Mouse (Mus musculus) stomach, embryonic 14.5 days (tissue): ENCODE results near the gene Cfap73. TPM values are rescaled to one million over a fixed set of nuclear protein-coding genes. Genes with fewer than 3 reads are reported as not detected.

ENCODE experiments used
- ATAC-seq: fragments of 200-750 bp; cut with Nextera tagmentation; 2 replicates; pipeline ENCODE4 v1.8.0; 2017; ENCODE audit warnings: low read depth, moderate TSS enrichment; ENCODE audit not compliant: insufficient number of reproducible peaks, insufficient read depth, low FRiP score
- H3K27ac ChIP-seq: fragments of 300-500 bp; sonication (generic); 2 replicates; pipeline ENCODE4 v1.5.1; 2014; ENCODE audit warnings: mild to moderate bottlenecking, low read length, moderate library complexity, mixed read lengths
- H3K27me3 ChIP-seq: fragments of 300-500 bp; sonication (generic); 2 replicates; pipeline ENCODE4 v1.6.1; 2014; ENCODE audit warnings: low read length, control low read depth, mixed read lengths; ENCODE audit not compliant: control insufficient read depth, insufficient read depth
- H3K36me3 ChIP-seq: fragments of 300-500 bp; sonication (generic); 2 replicates; pipeline ENCODE4 v1.6.1; 2014; ENCODE audit warnings: mild to moderate bottlenecking, control low read depth, low read length, moderate library complexity, mixed read lengths; ENCODE audit not compliant: control insufficient read depth, insufficient read depth
- H3K4me1 ChIP-seq: fragments of 300-500 bp; sonication (generic); 2 replicates; pipeline ENCODE4 v1.6.1; 2014; ENCODE audit warnings: low read length, control low read depth, mixed read lengths; ENCODE audit not compliant: control insufficient read depth, insufficient read depth
- H3K4me2 ChIP-seq: fragments of 300-500 bp; sonication (generic); replicated peaks from 2 replicates; pipeline ENCODE4 v1.6.1; 2014; ENCODE audit warnings: low read depth, low read length, control low read depth
- H3K4me3 ChIP-seq: fragments of 300-500 bp; sonication (generic); 2 replicates; pipeline ENCODE4 v1.5.1; 2014; ENCODE audit warnings: low read depth, low read length, control low read depth
- H3K9ac ChIP-seq: fragments of 300-500 bp; sonication (generic); replicated peaks from 2 replicates; pipeline ENCODE4 v1.6.1; 2014; ENCODE audit warnings: low read depth, mild to moderate bottlenecking, control low read depth, low read length, moderate library complexity, mixed read lengths
- H3K9me3 ChIP-seq: fragments of 300-500 bp; sonication (generic); 2 replicates; pipeline ENCODE4 v1.6.1; 2016; ENCODE audit warnings: low read depth, low read length, control low read depth; ENCODE audit not compliant: control insufficient read depth
- WGBS: fragments of 180-500 bp; shearing (Covaris S2); extraction: QIAGEN DNeasy Blood & Tissue Kit; methylation state at CpG from one replicate; pipeline ENCODE4 v1.1.7; 2014; 5-methylcytosine and 5-hydroxymethylcytosine counted together
- polyA plus RNA-seq: library from polyadenylated mRNA; unstranded; fragments of >200 nt; fragmentation: Nextera tagmentation; extraction: Ambion mirVana; gene quantifications from 2 replicates; pipeline ENCODE4 v1.2.1, GENCODE M21; 2014

The Cfap73 gene
- polyA plus RNA-seq, 1 experiment from 2014 or later: not detected

DNA sequence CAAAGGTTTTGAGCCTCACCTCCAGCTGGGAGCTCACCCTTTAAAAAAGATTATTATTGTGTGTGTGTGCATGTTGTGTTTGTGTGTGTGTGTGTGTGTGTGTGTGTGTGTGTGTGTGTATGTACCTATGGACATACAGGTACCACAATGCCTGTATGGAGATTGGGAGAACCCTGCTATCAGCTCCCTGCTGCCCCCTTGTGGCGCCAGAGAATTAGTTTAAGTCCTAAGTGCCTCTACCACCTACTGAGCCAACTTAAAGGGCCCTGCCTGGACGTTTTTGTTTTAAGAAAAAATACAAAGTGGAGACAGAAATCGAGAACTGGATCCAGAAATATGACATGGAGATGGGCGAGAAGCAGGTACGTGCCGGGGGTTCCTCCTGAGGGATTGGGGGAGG lies 29.2 kb downstream of the Cfap73 start:
- H3K27me3 ChIP-seq: no peaks in the 10 kb centered on the region
- peak overlapping the region; percentile 24; the same call in 1 of the 2 replicates for H3K4me3 ChIP-seq
- H3K9ac ChIP-seq: 0 out of 2 replicates have a peak overlapping the region, but pooled peaks have one; percentile 21
- ATAC-seq: no peak
- H3K36me3 ChIP-seq: no peaks in the 10 kb centered on the region
- 2% methylated on average over 6 of the region's 6 CpGs for WGBS
- H3K4me2 ChIP-seq: peak overlapping the region; percentile 51
- H3K27ac ChIP-seq: no peak overlapping the region
- H3K4me1 ChIP-seq: no peaks in the 10 kb centered on the region; the same call in 1 of the 2 replicates
- H3K9me3 ChIP-seq: no peaks in the 10 kb centered on the region

DNA sequence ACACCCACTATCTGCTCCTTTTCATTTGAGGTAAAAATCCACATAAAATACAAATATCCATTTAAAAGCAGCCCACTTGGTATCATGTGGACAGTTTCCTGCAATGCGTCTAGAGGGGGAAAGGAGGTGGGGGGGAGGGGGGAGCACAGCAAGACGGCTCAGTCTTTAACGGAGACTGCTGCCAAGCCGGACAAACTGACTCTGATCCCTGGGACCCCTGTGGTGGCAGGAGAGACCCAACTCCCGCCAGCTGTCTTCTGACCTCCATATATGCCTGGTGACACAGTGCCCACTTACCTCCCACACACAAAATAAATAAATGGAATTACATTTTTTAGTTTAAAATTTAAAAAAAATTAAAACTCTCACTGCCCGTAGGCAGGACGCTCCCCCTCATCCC lies 30.5 kb downstream of the Cfap73 start:
- H3K9ac ChIP-seq: no peak overlapping the region
- H3K4me1 ChIP-seq: no peaks in the 10 kb centered on the region; the same call in 1 of the 2 replicates
- H3K4me3 ChIP-seq: no peak overlapping the region
- 72% methylated on average over 7 of the region's 7 CpGs for WGBS
- H3K27ac ChIP-seq: no peak overlapping the region
- H3K36me3 ChIP-seq: no peaks in the 10 kb centered on the region
- no peaks in the 10 kb centered on the region for H3K27me3 ChIP-seq
- no peak for ATAC-seq
- no peaks in the 10 kb centered on the region for H3K9me3 ChIP-seq
- no peak overlapping the region for H3K4me2 ChIP-seq

DNA sequence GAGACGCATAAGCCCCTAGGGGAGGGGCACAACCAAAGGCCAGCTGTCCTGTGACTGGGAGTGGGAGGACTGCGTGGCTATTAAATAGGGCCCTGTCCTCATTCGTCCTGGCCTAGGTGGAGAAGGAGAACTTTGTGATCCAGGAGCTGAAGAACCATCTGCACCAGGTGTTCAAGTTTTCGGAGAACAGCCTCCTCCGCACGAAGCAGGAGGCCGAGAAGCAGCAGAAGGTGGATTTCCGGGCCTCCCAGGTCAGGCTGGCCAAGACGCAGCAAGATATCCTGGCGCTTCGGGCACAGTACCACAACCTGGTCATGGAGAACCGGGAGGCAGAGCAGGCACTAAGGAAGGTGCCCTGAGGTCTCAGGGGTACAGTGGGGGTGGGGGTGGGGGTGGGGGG lies 31.8 kb downstream of the Cfap73 start:
- Histone ChIP-seq H3K4me3 (no peak overlapping the region), H3K27me3 (no peaks in the 10 kb centered on the region), H3K4me2 (no peak overlapping the region), H3K4me1 (no peaks in the 10 kb centered on the region; the same call in 1 of the 2 replicates), H3K27ac (no peak overlapping the region), H3K36me3 (no peaks in the 10 kb centered on the region), H3K9ac (no peak overlapping the region), H3K9me3 (no peaks in the 10 kb centered on the region)
- no peak for ATAC-seq
- WGBS: 89% methylated on average over 12 of the region's 12 CpGs

DNA sequence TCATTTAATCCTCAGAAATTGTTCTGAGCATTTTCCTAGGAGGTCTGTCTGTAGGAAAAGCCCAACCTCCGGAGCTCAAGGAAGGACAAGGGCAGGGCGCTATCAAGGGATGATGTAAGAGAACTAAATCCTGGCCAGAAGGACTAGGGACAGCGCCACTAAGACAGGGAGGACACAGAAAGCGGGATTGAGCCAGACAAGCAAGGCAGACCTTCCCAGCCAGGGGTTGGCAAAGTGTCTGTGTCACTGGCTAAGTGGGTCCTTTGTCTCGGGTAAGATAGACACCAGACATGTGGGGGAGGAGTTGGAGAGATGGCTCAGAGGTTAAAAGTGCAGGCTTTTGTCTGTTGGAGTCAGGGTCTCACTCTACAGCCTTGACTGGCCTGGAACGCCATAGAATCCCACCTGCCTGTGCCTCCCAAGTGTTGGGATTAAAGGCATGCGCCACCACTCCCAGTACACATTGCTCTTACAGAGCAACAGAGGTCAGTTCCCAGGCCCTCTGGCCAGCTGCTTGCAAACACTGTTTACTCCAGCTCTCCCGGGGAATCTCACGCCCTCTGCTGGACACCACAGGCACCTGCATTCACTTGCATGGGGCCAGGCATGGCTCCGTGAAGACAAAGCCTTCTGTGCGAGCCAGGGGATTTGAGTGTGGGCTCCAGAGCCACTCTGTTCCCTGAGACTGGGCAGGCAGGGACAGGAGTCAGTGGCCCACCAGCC lies 32.9 kb downstream of the Cfap73 start:
- Histone ChIP-seq H3K36me3 (no peaks in the 10 kb centered on the region), H3K9ac (no peak overlapping the region), H3K27ac (no peak overlapping the region), H3K9me3 (no peaks in the 10 kb centered on the region), H3K4me1 (no peaks in the 10 kb centered on the region; the same call in 1 of the 2 replicates), H3K27me3 (no peaks in the 10 kb centered on the region), H3K4me2 (no peak overlapping the region), H3K4me3 (no peak overlapping the region)
- WGBS: 57% methylated on average over 11 of the region's 11 CpGs
- no peak for ATAC-seq

DNA sequence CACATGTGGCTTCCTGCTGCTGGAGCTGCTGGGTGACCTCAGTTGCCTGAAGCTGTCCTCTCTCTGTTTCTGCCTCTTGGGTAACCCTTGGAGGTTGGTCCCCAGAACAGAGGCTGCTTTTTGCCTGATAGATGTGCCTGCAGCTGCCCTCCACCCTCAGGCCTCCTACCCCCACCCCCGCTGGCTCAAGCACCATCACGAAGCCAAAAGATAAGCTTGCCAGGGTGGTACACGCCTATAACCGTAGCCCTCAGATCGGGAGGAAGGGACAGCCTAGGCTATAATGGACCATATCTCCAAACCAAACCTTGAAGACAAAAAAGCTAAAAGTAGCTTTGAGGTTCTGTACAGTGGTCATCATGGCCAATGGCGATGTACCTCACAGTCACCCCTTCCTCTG lies 34.4 kb downstream of the Cfap73 start:
- Histone ChIP-seq H3K36me3 (no peaks in the 10 kb centered on the region), H3K4me1 (no peaks in the 10 kb centered on the region), H3K27ac (no peak overlapping the region), H3K9ac (no peak overlapping the region), H3K4me2 (no peak overlapping the region), H3K4me3 (no peak overlapping the region), H3K27me3 (no peaks in the 10 kb centered on the region), H3K9me3 (no peaks in the 10 kb centered on the region)
- 83% methylated on average over 6 of the region's 6 CpGs for WGBS
- no peak for ATAC-seq

DNA sequence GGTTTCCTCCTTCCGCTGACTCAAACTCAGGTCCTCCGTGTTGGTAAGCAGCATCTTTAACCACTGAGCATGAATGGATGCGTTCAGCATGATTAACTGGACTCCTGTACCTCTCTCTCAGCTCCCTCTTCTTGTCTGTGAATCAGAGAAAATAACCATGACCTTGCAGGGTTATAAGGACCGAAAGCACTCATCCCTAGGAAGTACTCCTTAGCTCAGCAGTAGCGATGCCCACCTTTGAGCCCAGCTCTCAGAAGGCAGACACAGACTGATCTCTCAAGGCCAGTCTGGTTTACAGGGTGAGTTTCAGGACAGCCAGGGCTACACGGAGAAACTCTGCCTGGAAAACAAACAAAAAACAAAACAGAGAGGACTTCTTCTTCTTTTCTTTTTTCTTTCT lies 39.5 kb downstream of the Cfap73 start:
- Histone ChIP-seq H3K4me1 (no peaks in the 10 kb centered on the region), H3K4me3 (no peak overlapping the region), H3K9ac (no peak overlapping the region), H3K4me2 (no peak overlapping the region), H3K27me3 (no peaks in the 10 kb centered on the region), H3K36me3 (no peaks in the 10 kb centered on the region), H3K27ac (no peak overlapping the region), H3K9me3 (no peaks in the 10 kb centered on the region)
- no peak for ATAC-seq
- whole genome bisulfite sequencing: 86% methylated on average over 6 of the region's 6 CpGs

DNA sequence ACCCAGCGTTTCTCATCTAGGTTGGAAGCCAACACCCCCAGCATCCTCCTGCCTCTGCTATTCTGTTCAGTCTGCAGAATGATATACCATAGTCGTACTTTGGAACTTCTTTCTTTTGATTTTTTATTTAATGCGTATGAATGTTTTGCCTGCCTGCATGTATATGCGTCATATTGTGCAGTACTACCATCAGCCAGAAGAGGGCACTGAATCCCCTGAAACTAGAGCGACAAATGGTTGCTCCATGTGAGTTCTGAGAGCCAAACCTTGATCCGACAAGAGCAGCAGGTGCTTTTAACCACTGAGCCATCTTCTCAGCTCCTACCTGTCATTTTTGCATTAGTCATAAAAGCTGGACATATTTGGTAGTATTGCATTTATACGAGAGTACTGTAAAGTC lies 41.9 kb downstream of the Cfap73 start:
- no peaks in the 10 kb centered on the region for H3K27me3 ChIP-seq
- H3K9me3 ChIP-seq: no peaks in the 10 kb centered on the region
- H3K4me1 ChIP-seq: peaks cover 9% of the 10 kb centered on the region; the same call in 1 of the 2 replicates
- no peaks in the 10 kb centered on the region for H3K36me3 ChIP-seq
- WGBS: 67% methylated on average over 7 of the region's 7 CpGs
- H3K4me3 ChIP-seq: no peak overlapping the region
- H3K9ac ChIP-seq: no peak overlapping the region
- no peak overlapping the region for H3K4me2 ChIP-seq
- no peak for ATAC-seq
- no peak overlapping the region for H3K27ac ChIP-seq

DNA sequence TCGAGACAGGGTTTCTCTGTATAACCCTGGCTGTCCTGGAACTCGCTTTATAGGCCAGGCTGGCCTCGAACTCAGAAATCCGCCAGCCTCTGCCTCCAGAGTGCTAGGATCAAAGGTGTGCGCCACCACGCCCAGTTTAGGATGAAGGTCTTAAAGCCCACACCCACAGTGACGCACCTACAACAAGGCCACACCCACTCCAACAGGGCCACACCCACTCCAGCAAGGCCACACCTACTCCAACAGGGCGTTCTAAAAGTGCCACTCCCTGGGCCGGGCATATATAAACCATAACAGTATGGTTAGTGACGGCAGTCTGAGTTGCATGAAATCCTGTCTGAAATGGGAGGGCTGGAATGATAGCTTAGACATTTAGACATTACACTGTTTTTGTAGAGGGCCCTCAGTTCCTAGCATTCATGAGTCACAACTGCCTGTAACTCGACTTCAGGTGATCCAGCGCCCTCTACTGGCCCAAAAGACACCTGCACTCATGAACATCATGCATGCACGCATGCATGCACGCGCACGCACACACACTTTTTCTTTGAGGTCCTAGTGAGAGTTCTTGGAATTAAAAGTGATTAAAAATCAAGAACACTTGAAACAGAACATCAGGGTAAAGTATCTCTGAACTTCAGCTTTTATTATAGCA lies 43.6 kb downstream of the Cfap73 start:
- ATAC-seq: no peak
- WGBS: 73% methylated on average over 16 of the region's 16 CpGs

More for the DNA sequence above, 43.6 kb downstream of the Cfap73 start:
- Histone ChIP-seq H3K9me3 (no peaks in the 10 kb centered on the region), H3K4me2 (no peak overlapping the region), H3K4me3 (no peak overlapping the region), H3K27me3 (no peaks in the 10 kb centered on the region), H3K36me3 (no peaks in the 10 kb centered on the region), H3K9ac (no peak overlapping the region), H3K27ac (no peak overlapping the region), H3K4me1 (peaks cover 18% of the 10 kb centered on the region)
